Mouse (Mus musculus) ES-E14 (cell line): ENCODE results near the gene Dlgap4.

Experiments
- CHD2 ChIP-seq: IDR thresholded peaks from 2 replicates; pipeline ENCODE4 v1.6.1; 2014; ENCODE audit warnings: mild to moderate bottlenecking, low read depth, low read length, inconsistent platforms
- ZC3H11A ChIP-seq: IDR thresholded peaks from 2 replicates; pipeline ENCODE4 v1.6.1; 2012; ENCODE audit warnings: low read depth, mild to moderate bottlenecking, inconsistent platforms, low read length, borderline replicate concordance

GRCm38 (mm10) chr2:156774738-156775454, 161.4 kb downstream of the Dlgap4 start, which contains the start of gene Myl9:
- TF ChIP-seq CHD2 = no peak
- TF ChIP-seq ZC3H11A = no peak
